Mouse (Mus musculus) lung, adult 2 months (tissue): ENCODE results near the gene Tead1.

Experiments
- CTCF ChIP-seq: fragments of 200-500 bp; IDR thresholded peaks from 2 replicates; pipeline ENCODE4 v1.5.1; 2011; ENCODE audit warnings: mild to moderate bottlenecking, low read length, control low read depth; ENCODE audit not compliant: insufficient read depth
- POLR2A ChIP-seq: fragments of 200-500 bp; IDR thresholded peaks from 2 replicates; pipeline ENCODE4 v1.6.1; 2011; ENCODE audit warnings: low read depth, mild to moderate bottlenecking, control low read depth, low read length, borderline replicate concordance; ENCODE audit errors: extremely low read depth

DNA sequence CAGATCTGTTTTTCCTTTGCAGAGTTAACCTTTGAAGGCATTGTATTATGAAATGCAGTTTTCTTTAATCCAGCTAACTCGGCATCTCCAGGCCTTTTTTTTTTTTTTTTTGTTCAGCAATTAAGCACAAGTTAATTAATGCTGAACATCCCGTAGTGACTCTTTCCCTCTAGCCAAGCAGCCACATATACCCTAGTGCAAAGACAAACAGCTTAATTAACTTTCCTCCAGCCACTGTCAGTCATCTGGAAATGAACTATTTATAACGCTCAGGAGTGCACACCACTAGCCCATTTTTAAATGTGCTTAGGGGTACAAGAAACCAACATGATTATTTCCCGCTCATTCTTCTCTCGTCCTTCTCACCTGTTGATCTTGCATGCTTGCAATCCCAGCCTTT lies 136.9 kb downstream of the Tead1 start:
- TF ChIP-seq CTCF (no peak), POLR2A (no peak)
